Mouse (Mus musculus) neural tube, embryonic 13.5 days (tissue): Measurements from ENCODE around the gene Pgap3. TPM values are rescaled to one million over a fixed set of nuclear protein-coding genes. Genes with fewer than 3 reads are reported as not detected.

ENCODE experiments used
- ATAC-seq: fragments of 200-750 bp; cut with Nextera tagmentation; 2 replicates; pipeline ENCODE4 v1.8.0; 2017; ENCODE audit warnings: low read depth, mild to moderate bottlenecking, moderate TSS enrichment, moderate library complexity
- H3K27ac ChIP-seq: fragments of 300-500 bp; sonication (generic); replicated peaks from 2 replicates; pipeline ENCODE4 v1.5.1; 2015; ENCODE audit warnings: moderate library complexity, mild to moderate bottlenecking, inconsistent platforms
- H3K27me3 ChIP-seq: fragments of 300-500 bp; sonication (generic); 2 replicates; pipeline ENCODE4 v1.6.1; 2015; ENCODE audit warnings: mild to moderate bottlenecking, inconsistent platforms
- H3K36me3 ChIP-seq: fragments of 300-500 bp; sonication (generic); 2 replicates; pipeline ENCODE4 v1.6.1; 2015; ENCODE audit warnings: mild to moderate bottlenecking, inconsistent platforms
- H3K4me1 ChIP-seq: fragments of 300-500 bp; sonication (generic); replicated peaks from 2 replicates; pipeline ENCODE4 v1.6.1; 2015; ENCODE audit warnings: inconsistent platforms
- H3K4me2 ChIP-seq: fragments of 300-500 bp; sonication (generic); 2 replicates; pipeline ENCODE4 v1.6.1; 2015; ENCODE audit warnings: inconsistent platforms, mild to moderate bottlenecking, moderate library complexity
- H3K4me3 ChIP-seq: fragments of 300-500 bp; sonication (generic); 2 replicates; pipeline ENCODE4 v1.5.1; 2015; ENCODE audit warnings: mild to moderate bottlenecking, inconsistent platforms
- H3K9ac ChIP-seq: fragments of 300-500 bp; sonication (generic); 2 replicates; pipeline ENCODE4 v1.6.1; 2015; ENCODE audit warnings: moderate library complexity, mild to moderate bottlenecking, inconsistent platforms
- H3K9me3 ChIP-seq: fragments of 300-500 bp; sonication (generic); 2 replicates; pipeline ENCODE4 v1.6.1; 2016; ENCODE audit warnings: inconsistent platforms
- WGBS: fragments of 180-500 bp; shearing (Covaris S2); methylation state at CpG from one replicate; pipeline ENCODE4 v1.1.7; 2015; 5-methylcytosine and 5-hydroxymethylcytosine counted together
- polyA plus RNA-seq: library from polyadenylated mRNA; unstranded; fragments of >200 nt; fragmentation: Nextera tagmentation; extraction: Ambion mirVana; gene quantifications from 2 replicates; pipeline ENCODE4 v1.2.1, GENCODE M21; 2015

Gene Pgap3
- polyA plus RNA-seq, 1 experiment from 2014 or later = 8.7 TPM

GRCm38 (mm10) chr11:98435723-98436122 lies 35.4 kb upstream of the Pgap3 start:
- Histone ChIP-seq H3K27me3 (no peaks in the 10 kb centered on the region), H3K4me2 (no peak overlapping the region), H3K4me3 (no peak overlapping the region), H3K4me1 (peaks cover 10% of the 10 kb centered on the region), H3K9me3 (no peaks in the 10 kb centered on the region), H3K27ac (no peak overlapping the region), H3K9ac (no peak overlapping the region), H3K36me3 (peaks cover 36% of the 10 kb centered on the region)
- WGBS = 89% methylated on average over 9 of the region's 9 CpGs
- no peak for ATAC-seq

GRCm38 (mm10) chr11:98431743-98432502 lies 31.6 kb upstream of the Pgap3 start:
- WGBS = 89% methylated on average over 9 of the region's 9 CpGs
- Histone ChIP-seq H3K9ac (no peak overlapping the region; the same call in 1 of the 2 replicates), H3K4me3 (no peak overlapping the region), H3K9me3 (no peaks in the 10 kb centered on the region), H3K36me3 (peaks cover 32% of the 10 kb centered on the region; the same call in 1 of the 2 replicates), H3K27me3 (no peaks in the 10 kb centered on the region), H3K4me2 (no peak overlapping the region), H3K27ac (no peak overlapping the region), H3K4me1 (no peaks in the 10 kb centered on the region)
- ATAC-seq = no peak

GRCm38 (mm10) chr11:98428436-98428835 lies 28.1 kb upstream of the Pgap3 start:
- Histone ChIP-seq H3K27me3 (no peaks in the 10 kb centered on the region), H3K27ac (no peak overlapping the region), H3K36me3 (peaks cover 8% of the 10 kb centered on the region; the same call in 1 of the 2 replicates), H3K9me3 (no peaks in the 10 kb centered on the region), H3K9ac (no peak overlapping the region), H3K4me2 (no peak overlapping the region), H3K4me1 (no peaks in the 10 kb centered on the region), H3K4me3 (no peak overlapping the region)
- no peak for ATAC-seq
- 89% methylated on average over 5 of the region's 5 CpGs for WGBS

- Histone ChIP-seq H3K4me3 (no peak overlapping the region), H3K27me3 (no peaks in the 10 kb centered on the region), H3K9me3 (no peaks in the 10 kb centered on the region), H3K4me2 (no peak overlapping the region), H3K4me1 (no peaks in the 10 kb centered on the region), H3K27ac (no peak overlapping the region), H3K36me3 (peaks cover 4% of the 10 kb centered on the region; the same call in 1 of the 2 replicates), H3K9ac (no peak overlapping the region)
- 90% methylated on average over 7 of the region's 7 CpGs for WGBS
- no peak for ATAC-seq
These were observed 26.3 kb upstream of the Pgap3 start for GRCm38 (mm10) chr11:98426592-98426991.

GRCm38 (mm10) chr11:98418939-98419547 lies 18.8 kb upstream of the Pgap3 start:
- Histone ChIP-seq H3K27ac (no peak overlapping the region), H3K4me1 (peaks cover 15% of the 10 kb centered on the region), H3K4me3 (no peak overlapping the region), H3K9me3 (no peaks in the 10 kb centered on the region), H3K4me2 (no peak overlapping the region), H3K27me3 (peaks cover 5% of the 10 kb centered on the region; the same call in 1 of the 2 replicates), H3K9ac (no peak overlapping the region), H3K36me3 (no peaks in the 10 kb centered on the region)
- ATAC-seq = no peak
- WGBS = 82% methylated on average over 10 of the region's 10 CpGs

- Histone ChIP-seq H3K9ac (no peak overlapping the region), H3K4me3 (no peak overlapping the region), H3K27me3 (peaks cover 10% of the 10 kb centered on the region; the same call in 1 of the 2 replicates), H3K9me3 (no peaks in the 10 kb centered on the region), H3K4me1 (peaks cover 23% of the 10 kb centered on the region), H3K36me3 (no peaks in the 10 kb centered on the region), H3K4me2 (no peak overlapping the region), H3K27ac (no peak overlapping the region)
- 79% methylated on average over 6 of the region's 6 CpGs for WGBS
- no peak for ATAC-seq
These were observed 18.0 kb upstream of the Pgap3 start for GRCm38 (mm10) chr11:98418273-98418672.

GRCm38 (mm10) chr11:98417074-98417473 lies 16.8 kb upstream of the Pgap3 start:
- Histone ChIP-seq H3K4me3 (no peak overlapping the region), H3K9ac (no peak overlapping the region), H3K27me3 (peaks cover 21% of the 10 kb centered on the region), H3K36me3 (no peaks in the 10 kb centered on the region), H3K4me1 (peaks cover 35% of the 10 kb centered on the region), H3K9me3 (no peaks in the 10 kb centered on the region), H3K27ac (no peak overlapping the region), H3K4me2 (no peak overlapping the region)
- no peak for ATAC-seq
- 93% methylated on average over 1 of the region's 1 CpGs for WGBS

- Histone ChIP-seq H3K27ac (no peak overlapping the region), H3K27me3 (peaks cover 47% of the 10 kb centered on the region), H3K4me3 (peak overlapping the region; percentile 64), H3K36me3 (no peaks in the 10 kb centered on the region), H3K9me3 (no peaks in the 10 kb centered on the region), H3K4me1 (peaks cover 46% of the 10 kb centered on the region), H3K4me2 (peak overlapping the region; percentile 96), H3K9ac (peak overlapping the region; percentile 82; the same call in 1 of the 2 replicates)
- no peak; the same call in 1 of the 2 replicates for ATAC-seq
- 5% methylated on average over 2 of the region's 2 CpGs for WGBS
These were observed 13.9 kb upstream of the Pgap3 start for GRCm38 (mm10) chr11:98414162-98414561.

- 17% methylated on average over 7 of the region's 7 CpGs for WGBS
- peak overlapping the region; percentile 82 for H3K9ac ChIP-seq
- H3K27ac ChIP-seq = 0 out of 2 replicates have a peak overlapping the region, but pooled peaks have one; percentile 3
- no peaks in the 10 kb centered on the region for H3K36me3 ChIP-seq
- peaks cover 47% of the 10 kb centered on the region for H3K27me3 ChIP-seq
- no peak for ATAC-seq
- peaks cover 50% of the 10 kb centered on the region for H3K4me1 ChIP-seq
- peak overlapping the region; percentile 64 for H3K4me3 ChIP-seq
- H3K9me3 ChIP-seq = no peaks in the 10 kb centered on the region
- peak overlapping the region; percentile 96 for H3K4me2 ChIP-seq
These were observed 13.4 kb upstream of the Pgap3 start for GRCm38 (mm10) chr11:98413731-98414130.

GRCm38 (mm10) chr11:98412797-98413301 lies 12.6 kb upstream of the Pgap3 start:
- Histone ChIP-seq H3K4me1 (peaks cover 51% of the 10 kb centered on the region), H3K27me3 (peaks cover 47% of the 10 kb centered on the region), H3K9ac (peak overlapping the region; percentile 82), H3K9me3 (no peaks in the 10 kb centered on the region), H3K4me2 (peak overlapping the region; percentile 96), H3K36me3 (no peaks in the 10 kb centered on the region), H3K27ac (peak overlapping the region; percentile 84), H3K4me3 (peak overlapping the region; percentile 64)
- peak; percentile 62 for ATAC-seq
- WGBS = under 1% methylated on average over 40 of the region's 40 CpGs

GRCm38 (mm10) chr11:98412273-98412796 lies 12.0 kb upstream of the Pgap3 start, which contains the start of gene Erbb2:
Gene Erbb2 (plus strand): TSS chr11:98412470.
- 1% methylated on average over 47 of the region's 49 CpGs for WGBS
- Histone ChIP-seq H3K9me3 (no peaks in the 10 kb centered on the region), H3K36me3 (no peaks in the 10 kb centered on the region), H3K4me1 (peaks cover 51% of the 10 kb centered on the region), H3K9ac (peak within 1 kb of the TSS; percentile 82), H3K4me2 (peak within 1 kb of the TSS; percentile 96), H3K27ac (peak within 1 kb of the TSS; percentile 84), H3K4me3 (peak within 1 kb of the TSS; percentile 64), H3K27me3 (peaks cover 47% of the 10 kb centered on the region)
- peak; percentile 60 for ATAC-seq

GRCm38 (mm10) chr11:98409341-98409822 lies 9.1 kb upstream of the Pgap3 start:
- Histone ChIP-seq H3K4me3 (no peak overlapping the region), H3K27ac (peak overlapping the region; percentile 35), H3K36me3 (no peaks in the 10 kb centered on the region), H3K4me2 (peak overlapping the region; percentile 31), H3K9ac (peak overlapping the region; percentile 52; the same call in 1 of the 2 replicates), H3K27me3 (peaks cover 45% of the 10 kb centered on the region), H3K4me1 (peaks cover 40% of the 10 kb centered on the region), H3K9me3 (no peaks in the 10 kb centered on the region)
- ATAC-seq = peak; percentile 57; the same call in 1 of the 2 replicates
- 3% methylated on average over 10 of the region's 10 CpGs for WGBS
